Mouse (Mus musculus): ENCODE measurements around the gene Ccndbp1. TPM values are rescaled to one million over a fixed set of nuclear protein-coding genes. Genes with fewer than 3 reads are reported as not detected.
"Not testable (repeated sequence)": the region's sequence is repeated elsewhere in the genome, so short reads cannot be mapped to it uniquely, and the experiment has no call there.

Gene Ccndbp1
- polyA plus RNA-seq, 1 experiment: 37.4 TPM

DNA sequence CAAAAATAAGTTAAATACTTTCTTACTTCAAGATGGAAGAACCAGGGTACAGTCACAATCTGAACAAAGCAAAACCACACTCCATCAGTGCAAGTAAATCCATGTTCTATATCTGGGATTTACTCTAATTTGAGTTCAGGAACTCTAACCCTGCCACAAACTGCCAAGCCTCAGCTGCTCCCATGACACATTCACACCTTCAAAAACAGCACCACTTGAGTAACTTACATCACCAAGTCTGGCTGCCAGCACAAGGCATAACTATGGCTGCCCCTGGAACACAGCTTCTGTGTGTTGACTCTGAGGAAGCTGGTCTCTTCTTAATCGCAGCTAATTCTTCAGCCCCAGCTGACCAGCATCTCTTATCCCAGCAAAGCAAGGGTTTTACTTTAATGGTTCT lies 8.9 kb downstream of the Ccndbp1 start:
- no peaks in the 10 kb centered on the region for H3K4me1 ChIP-seq (ENCODE audit: control insufficient read depth, insufficient read depth, insufficient read length, low read length)
- H3K4me3 ChIP-seq (ENCODE audit: insufficient read depth, low read depth, low read length): no peak overlapping the region
- no peak overlapping the region for H3K27ac ChIP-seq (replicated peaks; ENCODE audit: low read depth, low read length)

DNA sequence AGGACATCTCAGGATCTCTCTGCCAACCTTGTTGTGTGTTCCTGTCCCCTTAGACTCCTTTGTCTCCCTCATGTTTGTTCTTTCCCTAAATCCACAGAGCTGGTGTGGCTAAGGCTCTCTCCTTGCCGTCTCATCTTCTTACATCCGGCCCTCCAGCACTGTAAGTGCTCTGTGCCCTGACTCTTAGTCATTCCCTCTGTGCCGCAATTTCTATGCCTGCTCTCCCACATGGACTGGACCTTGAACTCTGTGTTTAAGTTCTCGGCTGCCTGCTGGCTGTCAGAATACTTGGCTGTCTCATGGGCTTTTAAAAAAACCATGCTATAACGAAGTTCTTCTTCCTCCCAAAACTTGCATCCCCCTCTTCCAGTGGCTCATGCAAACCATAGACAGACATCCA lies 14.7 kb downstream of the Ccndbp1 start:
- Histone ChIP-seq H3K4me1 (ENCODE audit: control insufficient read depth, insufficient read depth, insufficient read length, low read length) (no peaks in the 10 kb centered on the region), H3K27ac (replicated peaks; ENCODE audit: low read depth, low read length) (no peak overlapping the region)

GRCm38 (mm10) chr2:121036733-121037341 lies 28.6 kb downstream of the Ccndbp1 start, which contains the start of gene Epb42:
Gene Epb42 (minus strand): TSS chr2:121037072.
- no peak within 1 kb of the TSS for H3K27ac ChIP-seq (replicated peaks; ENCODE audit: low read depth, low read length)
- no peaks in the 10 kb centered on the region for H3K4me1 ChIP-seq (ENCODE audit: control insufficient read depth, insufficient read depth, insufficient read length, low read length)
- H3K4me3 ChIP-seq (ENCODE audit: insufficient read depth, low read depth, low read length): no peak within 1 kb of the TSS

More for the DNA sequence above, 14.7 kb downstream of the Ccndbp1 start:
- H3K4me3 ChIP-seq (ENCODE audit: insufficient read depth, low read depth, low read length): no peak overlapping the region

DNA sequence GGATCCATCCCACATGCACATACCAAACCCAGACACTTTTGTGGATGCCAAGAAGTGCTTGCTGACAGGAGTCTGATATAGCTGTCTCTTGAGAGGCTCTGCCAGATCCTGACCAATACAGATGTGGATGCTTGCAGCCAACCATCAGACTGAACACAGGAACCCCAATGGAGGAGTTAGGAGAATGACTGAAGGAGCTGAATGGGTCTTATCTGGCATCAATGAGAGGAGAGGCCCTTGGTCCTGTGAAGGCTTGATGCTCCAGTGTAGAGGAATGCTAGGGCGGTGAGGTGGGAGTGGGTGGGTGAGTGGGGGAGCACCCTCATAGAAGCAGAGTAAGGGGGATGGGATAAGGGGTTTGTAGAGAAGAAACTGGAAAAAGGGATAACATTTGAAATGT lies 30.6 kb downstream of the Ccndbp1 start:
- not testable (repeated sequence) for H3K4me3 ChIP-seq (ENCODE audit: insufficient read depth, low read depth, low read length); H3K27ac ChIP-seq (replicated peaks; ENCODE audit: low read depth, low read length); H3K4me1 ChIP-seq (ENCODE audit: control insufficient read depth, insufficient read depth, insufficient read length, low read length)

- no peaks in the 10 kb centered on the region for H3K4me1 ChIP-seq (ENCODE audit: control insufficient read depth, insufficient read depth, insufficient read length, low read length)
- no peak overlapping the region for H3K27ac ChIP-seq (replicated peaks; ENCODE audit: low read depth, low read length)
- no peak overlapping the region for H3K4me3 ChIP-seq (ENCODE audit: insufficient read depth, low read depth, low read length)
Observed at GRCm38 (mm10) chr2:121039382-121039781, 31.2 kb downstream of the Ccndbp1 start.

- Histone ChIP-seq H3K27ac (replicated peaks; ENCODE audit: low read depth, low read length) (no peak overlapping the region), H3K4me3 (ENCODE audit: insufficient read depth, low read depth, low read length) (no peak overlapping the region), H3K4me1 (ENCODE audit: control insufficient read depth, insufficient read depth, insufficient read length, low read length) (no peaks in the 10 kb centered on the region)
Observed at GRCm38 (mm10) chr2:121041098-121041497, 32.9 kb downstream of the Ccndbp1 start.

GRCm38 (mm10) chr2:121045653-121046052 lies 37.5 kb downstream of the Ccndbp1 start:
- Histone ChIP-seq H3K4me3 (ENCODE audit: insufficient read depth, low read depth, low read length) (no peak overlapping the region), H3K4me1 (ENCODE audit: control insufficient read depth, insufficient read depth, insufficient read length, low read length) (no peaks in the 10 kb centered on the region), H3K27ac (replicated peaks; ENCODE audit: low read depth, low read length) (no peak overlapping the region)

DNA sequence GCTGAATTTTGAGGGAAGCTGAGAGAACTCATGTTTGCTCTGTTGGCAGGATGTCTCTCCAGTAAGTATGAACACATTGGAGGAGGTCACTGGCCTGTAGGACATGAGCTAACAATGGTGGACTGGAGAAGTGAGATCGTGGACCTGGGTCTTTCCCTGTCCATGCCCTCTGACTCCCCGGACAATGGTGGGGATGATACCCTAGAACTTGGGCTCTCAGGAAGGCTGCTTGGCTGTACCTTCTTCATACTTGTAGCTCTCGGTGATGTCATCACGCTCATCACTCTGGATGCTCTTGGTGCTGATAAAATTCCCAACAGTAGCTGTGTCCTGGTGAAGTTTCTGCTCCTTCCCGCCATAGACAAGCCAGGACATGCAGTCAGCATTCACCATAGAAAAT lies 44.0 kb downstream of the Ccndbp1 start:
- Histone ChIP-seq H3K27ac (replicated peaks; ENCODE audit: low read depth, low read length) (no peak overlapping the region), H3K4me3 (ENCODE audit: insufficient read depth, low read depth, low read length) (no peak overlapping the region), H3K4me1 (ENCODE audit: control insufficient read depth, insufficient read depth, insufficient read length, low read length) (no peaks in the 10 kb centered on the region; the same call in 1 of the 2 replicates)

GRCm38 (mm10) chr2:121054060-121054459 lies 45.9 kb downstream of the Ccndbp1 start:
- Histone ChIP-seq H3K4me3 (ENCODE audit: insufficient read depth, low read depth, low read length) (no peak overlapping the region), H3K27ac (replicated peaks; ENCODE audit: low read depth, low read length) (no peak overlapping the region), H3K4me1 (ENCODE audit: control insufficient read depth, insufficient read depth, insufficient read length, low read length) (no peaks in the 10 kb centered on the region; the same call in 1 of the 2 replicates)

- no peak overlapping the region for H3K27ac ChIP-seq (replicated peaks; ENCODE audit: low read depth, low read length)
Observed at GRCm38 (mm10) chr2:121055915-121056314, 47.7 kb downstream of the Ccndbp1 start.

GRCm38 (mm10) chr2:121057997-121058396 lies 49.8 kb downstream of the Ccndbp1 start:
- H3K27ac ChIP-seq (replicated peaks; ENCODE audit: low read depth, low read length): no peak overlapping the region
- no peaks in the 10 kb centered on the region; the same call in 1 of the 2 replicates for H3K4me1 ChIP-seq (ENCODE audit: control insufficient read depth, insufficient read depth, insufficient read length, low read length)
- H3K4me3 ChIP-seq (ENCODE audit: insufficient read depth, low read depth, low read length): no peak overlapping the region

More at GRCm38 (mm10) chr2:121055915-121056314, 47.7 kb downstream of the Ccndbp1 start:
- Histone ChIP-seq H3K4me3 (ENCODE audit: insufficient read depth, low read depth, low read length) (no peak overlapping the region), H3K4me1 (ENCODE audit: control insufficient read depth, insufficient read depth, insufficient read length, low read length) (no peaks in the 10 kb centered on the region; the same call in 1 of the 2 replicates)

DNA sequence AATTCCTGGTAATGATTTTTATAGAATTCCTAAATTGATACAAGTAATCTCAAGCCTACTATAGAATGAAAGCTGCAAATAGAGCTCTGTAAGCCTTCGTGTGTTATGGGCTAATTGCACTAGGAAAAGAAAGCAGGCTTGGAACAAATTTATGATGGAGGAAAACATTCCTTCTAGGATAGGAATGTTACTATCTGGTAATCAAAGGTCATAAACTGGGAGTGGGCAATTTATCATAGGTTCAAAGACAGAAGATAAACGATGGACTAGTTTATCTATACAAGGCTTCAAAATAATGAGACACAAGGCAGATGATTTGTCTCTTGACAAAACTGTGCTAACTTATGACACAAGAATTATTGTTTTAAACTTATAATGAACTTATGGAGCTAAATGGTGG lies 53.1 kb downstream of the Ccndbp1 start:
- no peaks in the 10 kb centered on the region for H3K4me1 ChIP-seq (ENCODE audit: control insufficient read depth, insufficient read depth, insufficient read length, low read length)
- no peak overlapping the region for H3K27ac ChIP-seq (replicated peaks; ENCODE audit: low read depth, low read length)
- no peak overlapping the region for H3K4me3 ChIP-seq (ENCODE audit: insufficient read depth, low read depth, low read length)

Other genes with a start within 250 kb of the Ccndbp1 start
- gene Cdan1, start 158.3 kb upstream of the Ccndbp1 start, polyA plus RNA-seq (2012; ENCODE audit: insufficient read depth, insufficient read length, missing spikeins): 1.3 and 3.3 TPM in 2 replicates
- 3.3 and 5.2 TPM in 2 replicates for gene Ttbk2, start 157.8 kb upstream of the Ccndbp1 start, polyA plus RNA-seq (2012; ENCODE audit: insufficient read depth, insufficient read length, missing spikeins)
- gene Ubr1, start 37.7 kb upstream of the Ccndbp1 start, polyA plus RNA-seq (2012; ENCODE audit: insufficient read depth, insufficient read length, missing spikeins): 10.5 and 12.3 TPM in 2 replicates
- gene Tmem62, start 31.4 kb upstream of the Ccndbp1 start, polyA plus RNA-seq (2012; ENCODE audit: insufficient read depth, insufficient read length, missing spikeins): 4.8 and 5.3 TPM in 2 replicates
- gene Epb42, start 28.7 kb downstream of the Ccndbp1 start, polyA plus RNA-seq (2012; ENCODE audit: insufficient read depth, insufficient read length, missing spikeins): not detected in 2 replicates
- not detected in 2 replicates for gene Tgm5, start 77.4 kb downstream of the Ccndbp1 start, polyA plus RNA-seq (2012; ENCODE audit: insufficient read depth, insufficient read length, missing spikeins)
- not detected in 2 replicates for gene Tgm7, start 101.4 kb downstream of the Ccndbp1 start, polyA plus RNA-seq (2012; ENCODE audit: insufficient read depth, insufficient read length, missing spikeins)
- 9.3 and 9.5 TPM in 2 replicates for gene Adal, start 132.0 kb downstream of the Ccndbp1 start, polyA plus RNA-seq (2012; ENCODE audit: insufficient read depth, insufficient read length, missing spikeins)
- 4.9 and 5.9 TPM in 2 replicates for gene Lcmt2, start 132.2 kb downstream of the Ccndbp1 start, polyA plus RNA-seq (2012; ENCODE audit: insufficient read depth, insufficient read length, missing spikeins)
- 12.8 and 16.4 TPM in 2 replicates for gene Tubgcp4, start 162.3 kb downstream of the Ccndbp1 start, polyA plus RNA-seq (2012; ENCODE audit: insufficient read depth, insufficient read length, missing spikeins)
- 6.6 and 8.6 TPM in 2 replicates for gene Zscan29, start 162.7 kb downstream of the Ccndbp1 start, polyA plus RNA-seq (2012; ENCODE audit: insufficient read depth, insufficient read length, missing spikeins)

Data from brown adipose tissue, adult 24 weeks (tissue).